Mouse (Mus musculus) liver, adult (tissue): ENCODE measurements around the gene Cadm2.

Experiments used
- GATA4 ChIP-seq: IDR thresholded peaks from 2 replicates; pipeline ENCODE4 v1.6.1; 2014; ENCODE audit warnings: mild to moderate bottlenecking, low read length; ENCODE audit not compliant: insufficient replicate concordance

Cadm2 gene

GRCm38 (mm10) chr16:66824866-66825265, 795.8 kb downstream of the Cadm2 start:
- no peak for TF ChIP-seq GATA4

- TF ChIP-seq GATA4, result no peak
These were observed 809.2 kb downstream of the Cadm2 start for GRCm38 (mm10) chr16:66811495-66811894.

GRCm38 (mm10) chr16:66798204-66798603, 822.5 kb downstream of the Cadm2 start:
- TF ChIP-seq GATA4, result no peak

GRCm38 (mm10) chr16:66793067-66793466, 827.6 kb downstream of the Cadm2 start:
- no peak for TF ChIP-seq GATA4

GRCm38 (mm10) chr16:66771883-66772282, 848.8 kb downstream of the Cadm2 start:
- TF ChIP-seq GATA4, result no peak

- no peak for TF ChIP-seq GATA4
These were observed 851.2 kb downstream of the Cadm2 start for GRCm38 (mm10) chr16:66769545-66769944.

GRCm38 (mm10) chr16:66768684-66769389, 851.9 kb downstream of the Cadm2 start:
- TF ChIP-seq GATA4, result no peak

GRCm38 (mm10) chr16:66761546-66762473, 858.9 kb downstream of the Cadm2 start:
- TF ChIP-seq GATA4, result no peak

GRCm38 (mm10) chr16:66748533-66748932, 872.2 kb downstream of the Cadm2 start:
- no peak for TF ChIP-seq GATA4

- TF ChIP-seq GATA4, result no peak
These were observed 889.5 kb downstream of the Cadm2 start for GRCm38 (mm10) chr16:66731212-66731611.

- TF ChIP-seq GATA4, result no peak
These were observed 914.2 kb downstream of the Cadm2 start for GRCm38 (mm10) chr16:66706476-66706875.

GRCm38 (mm10) chr16:66694783-66695182, 925.9 kb downstream of the Cadm2 start:
- TF ChIP-seq GATA4, result no peak

- no peak for TF ChIP-seq GATA4
These were observed 943.5 kb downstream of the Cadm2 start for GRCm38 (mm10) chr16:66677241-66677640.

- no peak for TF ChIP-seq GATA4
These were observed 969.7 kb downstream of the Cadm2 start for GRCm38 (mm10) chr16:66651013-66651362.

- TF ChIP-seq GATA4, result no peak
These were observed 970.2 kb downstream of the Cadm2 start for GRCm38 (mm10) chr16:66650348-66651012.

- TF ChIP-seq GATA4, result no peak
These were observed 972.9 kb downstream of the Cadm2 start for GRCm38 (mm10) chr16:66647798-66648197.

- no peak for TF ChIP-seq GATA4
These were observed 977.1 kb downstream of the Cadm2 start for GRCm38 (mm10) chr16:66643606-66644005.
